Mouse (Mus musculus) spleen, adult 10 weeks (tissue): Measurements from ENCODE around the gene Medag. TPM values are rescaled to one million over a fixed set of nuclear protein-coding genes. Genes with fewer than 3 reads are reported as not detected.

ENCODE experiments used
- polyA plus RNA-seq: library from polyadenylated mRNA; stranded (reverse); fragments of 350-450 nt; fragmentation: Illumina TruSeq; extraction: RNeasy Lipid Tissue Mini Kit (QIAGEN cat#74804); gene quantifications from one replicate; pipeline ENCODE4 v1.2.3, GENCODE M21; 2015; ENCODE audit warnings: low replicate concordance; ENCODE audit not compliant: insufficient read depth

Gene Medag
- polyA plus RNA-seq, result 2.7 TPM

DNA sequence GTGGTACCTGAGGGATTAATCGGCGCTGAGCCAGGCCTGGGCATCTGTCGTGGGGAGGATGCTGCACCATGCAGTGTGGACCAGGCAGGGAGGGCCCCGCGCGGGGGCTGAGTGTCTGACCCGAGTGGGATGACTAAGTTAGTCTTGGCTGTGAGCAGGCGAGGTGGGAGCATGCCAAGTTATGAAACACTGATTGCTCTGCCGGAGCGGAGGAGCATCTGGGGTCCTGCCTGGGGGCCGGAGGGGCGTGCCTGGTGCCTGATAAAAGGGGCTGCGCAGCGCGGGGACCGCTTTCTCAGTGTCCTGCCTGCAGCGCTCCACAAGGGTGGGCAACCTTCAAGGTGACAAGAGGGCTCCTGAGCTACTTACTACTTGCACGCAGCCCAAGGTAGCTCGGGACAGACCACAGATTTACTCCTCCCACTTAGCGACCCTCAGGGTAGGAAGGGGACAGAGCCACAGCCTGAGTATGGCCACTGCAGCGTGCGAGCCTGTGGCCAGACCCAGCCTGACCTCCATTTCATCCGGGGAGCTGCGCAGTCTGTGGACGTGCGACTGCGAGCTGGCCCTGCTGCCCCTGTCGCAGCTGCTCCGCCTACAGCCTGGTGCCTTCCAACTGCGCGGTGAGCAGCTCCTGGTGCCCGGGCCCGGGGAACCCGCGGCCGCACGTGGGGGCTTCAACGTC is at the start of gene Medag:
Gene Medag, plus strand, starts transcription at position 241 of the 685 bp plus-strand sequence.

GRCm38 (mm10) chr5:149439531-149440179 is 28.1 kb downstream of the Medag start, which contains the start of gene Tex26:
Gene Tex26, plus strand, starts transcription at chr5:149439660.

Other genes with a start within 250 kb of the Medag start
- gene Uspl1, start 227.4 kb upstream of the Medag start, polyA plus RNA-seq, result 56.3 TPM
- gene Hmgb1, start 227.3 kb upstream of the Medag start, polyA plus RNA-seq, result 666 TPM
- gene Alox5ap, start 147.0 kb upstream of the Medag start, polyA plus RNA-seq, result 115 TPM
- gene Tex26, start 27.9 kb downstream of the Medag start, polyA plus RNA-seq, result not detected
- 0.28 TPM for gene Wdr95, start 116.9 kb downstream of the Medag start, polyA plus RNA-seq
- gene Hsph1, start 224.6 kb downstream of the Medag start, polyA plus RNA-seq, result 138 TPM